Mouse (Mus musculus) megakaryocyte, embryonic 14.5 days (primary cell): Measurements from ENCODE around the gene Grm7.

ENCODE experiments used
- FLI1 ChIP-seq: IDR thresholded peaks from 2 replicates; pipeline ENCODE4 v1.6.1; 2012; ENCODE audit warnings: low read length, inconsistent platforms, mixed read lengths
- GATA1 ChIP-seq: IDR thresholded peaks from 3 replicates; pipeline ENCODE4 v1.6.1; 2012; ENCODE audit warnings: mixed read lengths, low read length, inconsistent platforms, borderline replicate concordance

DNA sequence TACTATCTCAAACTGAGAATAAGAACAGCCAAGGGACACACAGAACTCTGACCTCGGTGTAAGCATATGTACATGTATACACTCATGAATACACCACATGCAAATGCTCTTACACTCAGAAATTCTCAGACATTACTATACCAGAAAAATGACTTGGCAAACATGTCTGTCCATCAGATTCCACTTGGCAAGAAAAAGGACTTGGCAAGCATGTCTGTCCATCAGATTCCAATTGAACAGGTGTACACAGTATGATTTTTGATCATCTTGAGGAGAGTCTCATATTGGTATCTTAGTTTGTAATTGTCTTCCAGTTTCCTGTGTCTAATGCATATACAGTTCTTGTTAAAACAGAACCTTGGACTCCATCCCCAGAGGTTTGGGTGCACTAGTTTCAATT lies 19.1 kb downstream of the Grm7 start:
- TF ChIP-seq GATA1 (no peak), FLI1 (no peak)
